ENCODE assay signal across 9 mouse cellular contexts in genomic region chr19:9898339-9899066, GRCm38 (mm10). TPM values are rescaled to one million over a fixed set of nuclear protein-coding genes. Genes with fewer than 3 reads are reported as not detected.
DNase-seq lines count a peak whose midpoint lies in the region; ATAC-seq and TF ChIP-seq lines count a peak whose summit lies in the region.
"Had no signal": no experiment of that assay in that cellular context is flagged by ENCODE, and none has a peak within 500 bp of the region (broad histone marks: within the 10 kb centered on the region; RNA-seq: fewer than 3 reads in every experiment).

No protein-coding gene starts in this region.

- peak overlapping the region; percentile 77; the same call in 1 of the 2 replicates for H3K27ac ChIP-seq in testis, adult 2 months (ENCODE audit: control insufficient read depth, insufficient read depth, low read depth, low read length)
- H3K27ac ChIP-seq in cortical plate, adult 2 months (ENCODE audit: insufficient read depth, low read length), result no peak overlapping the region
- H3K27ac ChIP-seq in liver, embryonic 14.5 days, result peak overlapping the region; percentile 84
- peak overlapping the region; percentile 50; the same call in 1 of the 2 replicates for H3K27ac ChIP-seq in neural tube, embryonic 13.5 days (replicated peaks)

- no peaks in the 10 kb centered on the region for H3K9me3 ChIP-seq in liver, embryonic 14.5 days (ENCODE audit: control insufficient read depth, low read length)
- H3K9me3 ChIP-seq in neural tube, embryonic 13.5 days, result no peaks in the 10 kb centered on the region

- peak overlapping the region; percentile 99 for H3K4me2 ChIP-seq in liver, embryonic 14.5 days (ENCODE audit: low read depth)
- peak overlapping the region; percentile 95 for H3K4me2 ChIP-seq in neural tube, embryonic 13.5 days

- no peak for DNase-seq in testis, postnatal 14 days (ENCODE audit: low spot score)
- DNase-seq in heart, postnatal 10 days, result peak; percentile 30 to 35
- DNase-seq in liver, embryonic 14.5 days (ENCODE audit: low read depth in 3 of 3, low spot score in 3 of 3), result no peak

- intact Hi-C loops in heart, postnatal 10 days (cut with DNase I), result no loop called here

- WGBS in liver, embryonic 14.5 days (ENCODE audit: insufficient replicate concordance), result 6% methylated on average over 17 of the region's 17 CpGs
- WGBS in neural tube, embryonic 13.5 days, result 11% methylated on average over 17 of the region's 17 CpGs

- peak overlapping the region; percentile 98 for H3K4me3 ChIP-seq in testis, adult 2 months (ENCODE audit: control insufficient read depth, low read depth, low read length)
- peak overlapping the region; percentile 39 for H3K4me3 ChIP-seq in cortical plate, adult 2 months (ENCODE audit: insufficient read depth, low read length)
- H3K4me3 ChIP-seq in liver, embryonic 14.5 days (ENCODE audit: insufficient read depth in 1 of 2, low read depth in 2 of 2, low read length in 2 of 2), result peak overlapping the region; percentile 89 to 97
- H3K4me3 ChIP-seq in neural tube, embryonic 13.5 days, result peak overlapping the region; percentile 85

- H3K27me3 ChIP-seq in testis, adult 2 months (ENCODE audit: control insufficient read depth, insufficient read depth, low read length), result no peaks in the 10 kb centered on the region
- H3K27me3 ChIP-seq in liver, embryonic 14.5 days (ENCODE audit: control insufficient read depth, insufficient read depth, low read length), result no peaks in the 10 kb centered on the region
- no peaks in the 10 kb centered on the region for H3K27me3 ChIP-seq in neural tube, embryonic 13.5 days

- no peak for TF ChIP-seq EP300 in liver, embryonic 14.5 days (IDR thresholded peaks at IDR 0.05; ENCODE audit: low read depth)

- no peak for TF ChIP-seq POLR2A in testis, adult 2 months (IDR thresholded peaks at IDR 0.05; ENCODE audit: control insufficient read depth, low read depth, low read length)
- TF ChIP-seq POLR2A in cortical plate, adult 2 months (IDR thresholded peaks at IDR 0.05; ENCODE audit: extremely low read depth, insufficient read depth, low read length), result no peak

- ATAC-seq in liver, embryonic 14.5 days (ENCODE audit: insufficient read depth), result no peak; the same call in 1 of the 2 replicates
- no peak for ATAC-seq in neural tube, embryonic 13.5 days (ENCODE audit: low read depth)
- no peak for ATAC-seq in erythroid progenitor cell, adult 5-6 weeks (replicated peaks; ENCODE audit: low FRiP score, poor library complexity, severe bottlenecking)
- no peak for ATAC-seq in inflammation-experienced regulatory T-cells, adult 6 months

- peaks cover 4% of the 10 kb centered on the region for H3K36me3 ChIP-seq in testis, adult 2 months (ENCODE audit: control insufficient read depth, insufficient read depth, low read length)
- peaks cover 41% of the 10 kb centered on the region for H3K36me3 ChIP-seq in liver, embryonic 14.5 days (replicated peaks; ENCODE audit: control insufficient read depth, insufficient read depth, low read depth)
- H3K36me3 ChIP-seq in neural tube, embryonic 13.5 days, result peaks cover 18% of the 10 kb centered on the region

- H3K9ac ChIP-seq in liver, embryonic 14.5 days (replicated peaks), result peak overlapping the region; percentile 98
- peak overlapping the region; percentile 82 for H3K9ac ChIP-seq in neural tube, embryonic 13.5 days

- TF ChIP-seq CTCF in testis, adult 2 months (IDR thresholded peaks at IDR 0.05; ENCODE audit: control insufficient read depth, insufficient read depth, insufficient replicate concordance, low read depth, low read length), result no peak
- no peak for TF ChIP-seq CTCF in cortical plate, adult 2 months (IDR thresholded peaks at IDR 0.05; ENCODE audit: extremely low read depth, insufficient read depth, low read length)
- TF ChIP-seq CTCF in liver, embryonic 14.5 days (IDR thresholded peaks at IDR 0.05; ENCODE audit: low read depth), result no peak

- H3K4me1 ChIP-seq in testis, adult 2 months (ENCODE audit: control insufficient read depth, insufficient read depth, low read length), result peaks cover 5% of the 10 kb centered on the region
- no peaks in the 10 kb centered on the region; the same call in 1 of the 2 replicates for H3K4me1 ChIP-seq in cortical plate, adult 2 months (ENCODE audit: control insufficient read depth, insufficient read depth, low read length)
- H3K4me1 ChIP-seq in liver, embryonic 14.5 days (replicated peaks; ENCODE audit: control insufficient read depth in 2 of 2, insufficient read depth in 2 of 2, low read length in 1 of 2), result peaks cover 34 to 42% of the 10 kb centered on the region in 2 experiments
- H3K4me1 ChIP-seq in neural tube, embryonic 13.5 days (replicated peaks), result peaks cover 32% of the 10 kb centered on the region

RNA-seq across cellular contexts. Expression of gene Incenp, which starts 0.8 kb away (rescaled TPM):
- polyA plus RNA-seq in testis, adult 2 months (2012; rRNA removed), result 23.1 and 26.8 TPM in 2 replicates
- 23.7 and 26.3 TPM in 2 replicates for polyA plus RNA-seq in cortical plate, adult 2 months (2012; rRNA removed)
- 10 to 100 TPM; 22.3 to 25.9 TPM for total RNA-seq in heart, postnatal 10 days (2021)
- polyA plus RNA-seq in liver, embryonic 14.5 days (2012; rRNA removed), result 51.1 and 69.7 TPM in 2 replicates
- 72.0 and 86.3 TPM in 2 replicates for polyA plus RNA-seq in liver, embryonic 14.5 days (2014; fragmentation: Nextera tagmentation; extraction: Ambion mirVana)
- polyA plus RNA-seq in neural tube, embryonic 13.5 days (2015; fragmentation: Nextera tagmentation; extraction: Ambion mirVana), result 26.2 and 38.2 TPM in 2 replicates
- 859 and 885 TPM in 2 replicates for total RNA-seq in erythroid progenitor cell, adult 5-6 weeks (2015; ENCODE audit: low replicate concordance)
- total RNA-seq in erythroid progenitor cell, adult 5-6 weeks (2017; ENCODE audit: low replicate concordance), result 748 and 1,226 TPM in 2 replicates
- 10 to 100 TPM; 11.4 to 57.7 (median 18.4) TPM for polyA plus RNA-seq in inflammation-experienced regulatory T-cells, adult 6 months (2017; shearing (Covaris generic))

RNA-seq across cellular contexts. Expression of gene Scgb2a2, which starts 51.1 kb away (rescaled TPM):
- polyA plus RNA-seq in testis, adult 2 months (2012; rRNA removed), result not detected in 2 replicates
- polyA plus RNA-seq in cortical plate, adult 2 months (2012; rRNA removed), result not detected in 2 replicates
- not detected for total RNA-seq in heart, postnatal 10 days (2021)
- not detected in 2 replicates for polyA plus RNA-seq in liver, embryonic 14.5 days (2012; rRNA removed)
- polyA plus RNA-seq in liver, embryonic 14.5 days (2014; fragmentation: Nextera tagmentation; extraction: Ambion mirVana), result not detected in 2 replicates
- polyA plus RNA-seq in neural tube, embryonic 13.5 days (2015; fragmentation: Nextera tagmentation; extraction: Ambion mirVana), result not detected in 2 replicates
- not detected in 2 replicates for total RNA-seq in erythroid progenitor cell, adult 5-6 weeks (2015; ENCODE audit: low replicate concordance)
- total RNA-seq in erythroid progenitor cell, adult 5-6 weeks (2017; ENCODE audit: low replicate concordance), result not detected in 2 replicates
- polyA plus RNA-seq in inflammation-experienced regulatory T-cells, adult 6 months (2017; shearing (Covaris generic)), result not detected
- total RNA-seq: heart, adult 18-20 months had no signal

Comparison
In these comparisons a context has a peak if more than half of its experiments do, and no peak if none do; other contexts are left out.
1. H3K4me3 ChIP-seq: peak in every context shown above with its lines; median percentile 98 in testis, adult 2 months; 93 in liver, embryonic 14.5 days; 85 in neural tube, embryonic 13.5 days; 39 in cortical plate, adult 2 months.
2. DNase-seq: peak in heart, postnatal 10 days (2 of 2); none in testis, postnatal 14 days (single experiment) and liver, embryonic 14.5 days (0 of 3).